Mouse (Mus musculus) limb, embryonic 15.5 days (tissue): Measurements from ENCODE around the gene Map3k12. TPM values are rescaled to one million over a fixed set of nuclear protein-coding genes. Genes with fewer than 3 reads are reported as not detected.

Source experiments
- ATAC-seq: fragments of 200-750 bp; cut with Nextera tagmentation; 2 replicates; pipeline ENCODE4 v1.8.0; 2017; ENCODE audit warnings: low read depth, moderate TSS enrichment; ENCODE audit not compliant: insufficient number of reproducible peaks, low FRiP score, low TSS enrichment
- H3K27ac ChIP-seq: fragments of 300-500 bp; sonication (generic); 2 replicates; pipeline ENCODE4 v1.5.1; 2015; ENCODE audit warnings: moderate library complexity, mild to moderate bottlenecking, inconsistent platforms
- H3K27me3 ChIP-seq: fragments of 300-500 bp; sonication (generic); 2 replicates; pipeline ENCODE4 v1.6.1; 2015; ENCODE audit warnings: inconsistent platforms
- H3K36me3 ChIP-seq: fragments of 300-500 bp; sonication (generic); 2 replicates; pipeline ENCODE4 v1.6.1; 2015; ENCODE audit warnings: inconsistent platforms
- H3K4me1 ChIP-seq: fragments of 300-500 bp; sonication (generic); 2 replicates; pipeline ENCODE4 v1.6.1; 2015; ENCODE audit warnings: inconsistent platforms
- H3K4me2 ChIP-seq: fragments of 300-500 bp; sonication (generic); 2 replicates; pipeline ENCODE4 v1.6.1; 2015; ENCODE audit warnings: mild to moderate bottlenecking, inconsistent platforms
- H3K4me3 ChIP-seq: fragments of 300-500 bp; sonication (generic); 2 replicates; pipeline ENCODE4 v1.5.1; 2015; ENCODE audit warnings: mild to moderate bottlenecking, inconsistent platforms
- H3K9ac ChIP-seq: fragments of 300-500 bp; sonication (generic); 2 replicates; pipeline ENCODE4 v1.6.1; 2015; ENCODE audit warnings: inconsistent platforms
- H3K9me3 ChIP-seq: fragments of 300-500 bp; sonication (generic); 2 replicates; pipeline ENCODE4 v1.6.1; 2016; ENCODE audit warnings: inconsistent platforms
- WGBS: fragments of 180-500 bp; shearing (Covaris S2); methylation state at CpG from one replicate; pipeline ENCODE4 v1.1.7; 2015; 5-methylcytosine and 5-hydroxymethylcytosine counted together
- polyA plus RNA-seq: library from polyadenylated mRNA; unstranded; fragments of >200 nt; fragmentation: Nextera tagmentation; extraction: Ambion mirVana; gene quantifications from 2 replicates; pipeline ENCODE4 v1.2.1, GENCODE M21; 2015

Map3k12 gene
- polyA plus RNA-seq, 1 experiment from 2014 or later = 17.9 TPM

DNA sequence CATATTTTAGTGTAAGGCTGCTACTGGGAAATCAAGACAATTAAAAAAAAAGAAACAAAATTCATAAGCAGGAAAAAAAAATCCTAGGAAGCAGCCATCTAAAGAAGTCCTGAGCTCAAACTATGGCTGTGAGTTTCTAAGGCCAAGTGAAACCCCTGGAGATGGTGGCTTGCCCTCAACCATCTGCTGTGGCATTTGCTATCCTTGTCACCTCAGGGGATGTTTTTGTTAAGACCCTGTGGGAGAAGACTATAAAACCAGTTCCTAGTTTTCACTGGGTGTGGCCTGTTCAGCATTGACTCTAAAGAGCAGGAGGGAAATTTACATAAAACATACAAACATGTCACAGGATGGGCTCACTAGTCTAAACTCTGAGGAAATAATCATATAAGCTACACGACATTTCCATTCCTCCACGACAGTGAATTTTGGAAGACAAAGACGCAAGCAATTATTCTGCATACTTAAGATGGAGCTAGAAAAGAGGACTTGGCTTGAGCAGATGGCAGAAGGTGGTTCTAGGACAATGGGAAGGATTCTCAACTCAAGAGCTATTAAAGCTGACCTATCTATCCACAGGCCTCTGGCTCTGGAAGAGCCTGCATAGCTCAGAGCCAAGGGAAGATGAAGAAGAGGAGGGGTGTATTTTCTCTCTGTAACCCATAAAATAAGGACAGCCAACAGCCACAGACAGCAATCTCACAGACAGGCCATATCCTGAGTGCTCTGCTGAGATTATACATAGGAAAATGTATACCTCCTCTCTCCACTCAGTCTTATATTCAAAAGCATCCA is 15.4 kb upstream of the Map3k12 start:
- Histone ChIP-seq H3K4me1 (no peaks in the 10 kb centered on the region), H3K4me2 (no peak overlapping the region), H3K27me3 (no peaks in the 10 kb centered on the region), H3K9me3 (no peaks in the 10 kb centered on the region), H3K36me3 (peaks cover 84% of the 10 kb centered on the region), H3K27ac (no peak overlapping the region), H3K4me3 (no peak overlapping the region), H3K9ac (no peak overlapping the region)
- no peak for ATAC-seq
- WGBS = 96% methylated on average over 3 of the region's 3 CpGs

DNA sequence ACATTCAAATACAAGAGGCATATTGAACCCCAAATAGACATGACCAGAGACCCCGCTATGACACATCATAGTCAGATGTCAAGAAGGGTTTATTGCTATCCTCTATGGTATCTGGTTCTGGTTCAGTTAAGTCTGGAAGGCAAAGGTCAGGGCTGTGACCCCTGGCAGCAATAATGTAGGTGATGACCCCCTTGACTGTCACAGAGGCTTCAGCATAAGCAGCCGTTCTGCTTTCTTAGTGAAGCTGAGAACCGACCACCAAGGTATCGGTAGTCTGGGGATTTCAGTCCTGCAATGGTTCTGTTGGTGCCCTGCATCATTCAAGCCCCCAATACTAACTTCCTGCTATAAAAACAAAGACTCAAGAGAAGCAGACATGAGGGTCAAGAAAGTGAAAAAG is 14.7 kb upstream of the Map3k12 start:
- no peak for ATAC-seq
- WGBS = 74% methylated on average over 4 of the region's 4 CpGs
- H3K27ac ChIP-seq = no peak overlapping the region

DNA sequence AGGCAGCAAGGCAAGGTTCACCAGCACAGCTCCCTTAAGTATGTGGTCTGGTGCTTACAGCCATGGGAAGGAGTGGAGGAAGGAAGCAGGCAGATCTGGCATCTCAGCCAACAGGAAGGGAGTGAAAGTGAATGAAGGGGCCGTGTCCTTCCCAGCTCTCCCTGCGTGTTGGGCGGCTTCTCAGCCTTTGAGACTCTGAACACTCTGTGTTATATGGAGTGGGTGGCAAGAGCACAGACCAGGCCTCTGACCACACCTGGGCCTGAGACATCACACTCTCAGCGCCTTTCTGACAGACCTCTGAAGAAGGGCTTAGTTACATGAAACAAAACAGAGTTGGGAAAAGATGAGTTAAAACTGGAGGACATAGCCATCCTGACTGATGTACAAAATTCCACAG is 13.7 kb upstream of the Map3k12 start:
- no peaks in the 10 kb centered on the region for H3K4me1 ChIP-seq
- H3K27ac ChIP-seq = no peak overlapping the region
- ATAC-seq = no peak
- no peak overlapping the region for H3K4me3 ChIP-seq
- H3K9me3 ChIP-seq = no peaks in the 10 kb centered on the region
- no peak overlapping the region for H3K9ac ChIP-seq
- peaks cover 78% of the 10 kb centered on the region for H3K36me3 ChIP-seq
- H3K27me3 ChIP-seq = no peaks in the 10 kb centered on the region
- H3K4me2 ChIP-seq = no peak overlapping the region
- WGBS = 64% methylated on average over 4 of the region's 4 CpGs

More for the DNA sequence above, 14.7 kb upstream of the Map3k12 start:
- Histone ChIP-seq H3K4me2 (no peak overlapping the region), H3K9me3 (no peaks in the 10 kb centered on the region), H3K36me3 (peaks cover 82% of the 10 kb centered on the region), H3K4me1 (no peaks in the 10 kb centered on the region), H3K9ac (no peak overlapping the region), H3K27me3 (no peaks in the 10 kb centered on the region), H3K4me3 (no peak overlapping the region)

DNA sequence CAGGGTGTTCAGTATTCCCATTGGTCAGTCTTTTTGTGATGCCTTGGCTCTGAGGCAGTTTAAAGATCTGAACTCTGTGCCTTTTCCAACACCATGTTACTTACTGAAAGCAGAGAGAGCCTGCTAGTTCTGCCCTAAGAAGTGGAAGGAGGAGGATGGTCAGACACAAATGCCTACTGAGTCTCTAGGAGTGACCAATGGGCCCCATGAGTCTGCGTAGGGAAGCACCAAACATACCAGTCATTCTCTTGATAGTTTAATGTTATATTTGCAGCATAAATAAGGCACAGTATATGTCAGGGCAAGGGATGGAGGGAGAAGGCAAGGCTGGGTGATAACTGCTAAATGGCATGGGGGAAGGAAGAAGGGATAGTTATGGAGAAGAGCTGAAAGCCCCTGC is 11.5 kb upstream of the Map3k12 start:
- ATAC-seq = no peak
- whole genome bisulfite sequencing = 95% methylated on average over 1 of the region's 1 CpGs
- Histone ChIP-seq H3K36me3 (peaks cover 78% of the 10 kb centered on the region), H3K4me1 (peaks cover 4% of the 10 kb centered on the region; the same call in 1 of the 2 replicates), H3K9me3 (no peaks in the 10 kb centered on the region), H3K4me3 (no peak overlapping the region), H3K27me3 (no peaks in the 10 kb centered on the region), H3K4me2 (no peak overlapping the region), H3K9ac (no peak overlapping the region), H3K27ac (no peak overlapping the region)

DNA sequence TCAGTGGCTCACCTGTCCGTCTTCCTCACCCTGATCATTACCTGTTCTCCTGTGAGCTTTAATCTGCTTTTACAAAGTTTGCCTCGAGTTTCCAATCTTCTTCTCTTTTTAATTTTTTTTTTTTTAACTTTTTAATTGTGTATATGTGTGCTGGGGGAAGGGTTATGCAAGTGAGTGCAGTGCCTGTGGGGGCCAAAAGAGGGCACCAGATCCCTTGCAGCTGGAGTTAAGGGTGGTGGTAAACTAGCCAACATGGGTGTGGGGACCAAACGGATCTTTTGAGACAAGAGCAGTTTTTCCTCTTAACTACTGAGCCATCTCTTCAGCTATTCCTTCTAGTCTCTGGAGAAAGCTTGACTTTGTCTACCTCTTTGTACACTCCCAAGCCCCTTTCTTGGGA is 11.1 kb upstream of the Map3k12 start:
- Histone ChIP-seq H3K4me1 (peaks cover 4% of the 10 kb centered on the region; the same call in 1 of the 2 replicates), H3K27me3 (no peaks in the 10 kb centered on the region), H3K4me3 (no peak overlapping the region), H3K27ac (no peak overlapping the region), H3K36me3 (peaks cover 75% of the 10 kb centered on the region), H3K4me2 (no peak overlapping the region), H3K9ac (no peak overlapping the region), H3K9me3 (no peaks in the 10 kb centered on the region)
- WGBS = 64% methylated on average over 3 of the region's 3 CpGs
- ATAC-seq = no peak

DNA sequence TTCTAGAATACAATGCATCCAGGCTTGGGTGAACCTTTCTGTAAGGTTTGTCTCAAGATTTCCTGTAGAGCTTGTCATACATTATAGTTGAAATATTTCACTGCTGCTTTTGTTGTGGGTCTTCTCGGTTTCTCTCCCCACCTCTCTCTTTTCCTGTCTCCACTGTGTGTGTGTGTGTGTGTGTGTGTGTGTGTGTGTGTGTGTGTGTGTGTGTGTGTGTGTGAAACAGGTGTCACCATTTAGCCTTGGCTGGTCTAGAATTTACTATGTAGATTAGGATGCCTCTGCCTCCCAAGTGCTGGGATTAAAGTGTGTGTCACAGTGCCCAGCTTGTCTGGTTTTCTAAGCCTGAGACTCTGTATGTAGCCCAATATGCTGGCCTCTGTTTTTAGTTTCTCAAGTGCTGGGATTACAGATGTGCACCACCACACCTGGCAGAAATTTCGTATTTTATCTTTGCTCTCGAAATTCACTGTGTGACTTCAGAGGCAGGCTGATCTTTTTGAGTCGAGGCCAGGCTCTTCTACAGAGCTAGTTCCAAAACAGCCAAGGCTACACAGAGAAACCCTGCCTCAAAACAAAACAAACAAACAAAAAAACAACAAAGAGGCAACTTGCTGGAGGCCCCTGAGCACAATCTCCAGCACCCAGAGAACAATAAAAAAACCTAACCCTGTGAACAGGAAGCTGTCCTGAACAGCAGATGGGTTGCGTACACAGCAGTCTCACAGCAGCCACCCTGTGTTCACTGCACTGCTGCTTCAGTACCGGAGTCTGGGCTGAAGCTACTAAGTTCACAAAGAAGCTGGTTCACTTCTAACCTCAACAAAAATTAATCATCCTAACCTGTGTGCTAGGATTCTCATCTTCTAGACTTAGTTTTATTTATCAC is 9.5 kb upstream of the Map3k12 start:
- Histone ChIP-seq H3K27ac (no peak overlapping the region), H3K4me2 (no peak overlapping the region), H3K36me3 (peaks cover 75% of the 10 kb centered on the region), H3K4me3 (no peak overlapping the region), H3K9me3 (no peaks in the 10 kb centered on the region), H3K27me3 (no peaks in the 10 kb centered on the region), H3K9ac (no peak overlapping the region), H3K4me1 (peaks cover 4% of the 10 kb centered on the region; the same call in 1 of the 2 replicates)
- WGBS = 81% methylated on average over 6 of the region's 6 CpGs
- ATAC-seq = no peak

DNA sequence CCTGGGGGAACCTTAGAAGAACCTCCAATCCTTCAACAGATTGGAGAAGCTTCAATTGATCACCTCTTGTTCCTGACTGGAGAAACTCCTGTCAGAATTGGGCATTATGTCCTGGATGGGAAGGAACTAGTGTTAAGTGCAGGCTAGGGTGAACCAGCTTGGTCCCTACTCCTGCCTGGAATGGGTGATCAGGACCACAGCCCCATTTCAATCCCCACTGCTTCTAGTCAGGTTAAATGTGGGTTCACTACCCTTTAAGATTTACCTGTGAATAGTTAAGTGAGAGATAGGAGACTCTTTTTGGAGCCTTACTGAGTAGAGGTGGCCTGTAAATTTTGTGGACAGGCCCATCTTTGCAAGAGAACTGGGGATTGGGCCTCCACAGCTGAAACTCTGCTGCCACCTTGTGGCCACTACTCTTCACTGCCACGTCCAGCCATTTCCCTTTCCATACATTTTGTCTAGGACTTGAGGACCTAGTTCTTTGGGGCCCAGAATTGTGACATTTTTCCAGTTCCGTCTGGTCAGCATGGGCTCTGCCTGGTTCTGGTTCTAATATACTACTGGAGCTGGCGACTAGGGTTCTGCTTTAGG is 8.1 kb upstream of the Map3k12 start, which contains the start of gene Npff:
TSS of gene Npff (minus strand) at position 51 of the 594 bp plus-strand sequence.
- H3K9ac ChIP-seq = no peak within 1 kb of the TSS
- H3K4me2 ChIP-seq = no peak within 1 kb of the TSS
- H3K9me3 ChIP-seq = no peaks in the 10 kb centered on the region
- no peak within 1 kb of the TSS for H3K4me3 ChIP-seq
- H3K27me3 ChIP-seq = no peaks in the 10 kb centered on the region
- peaks cover 13% of the 10 kb centered on the region for H3K4me1 ChIP-seq
- no peak within 1 kb of the TSS for H3K27ac ChIP-seq
- ATAC-seq = no peak
- peaks cover 77% of the 10 kb centered on the region for H3K36me3 ChIP-seq
- 3% methylated on average over 3 of the region's 3 CpGs for WGBS

DNA sequence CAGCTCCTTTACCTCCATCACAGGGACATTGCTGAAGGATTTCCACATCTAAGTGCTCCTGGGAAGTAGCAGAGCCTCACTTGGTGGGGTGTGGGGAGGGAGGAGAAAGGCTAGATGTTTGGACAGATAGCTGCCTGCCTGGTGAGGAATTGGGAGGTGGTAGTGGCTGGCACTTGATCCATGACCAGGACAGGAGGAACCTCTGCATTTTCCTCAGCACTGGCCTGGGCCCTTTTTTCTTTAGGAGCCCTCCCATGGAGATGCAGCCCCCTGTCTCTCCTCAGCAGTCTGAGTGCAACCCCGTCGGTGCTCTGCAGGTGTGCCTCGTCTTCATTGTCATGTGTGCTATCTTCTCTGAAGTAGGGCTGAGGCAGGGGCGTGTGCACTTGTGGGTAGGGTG is 4.6 kb upstream of the Map3k12 start:
- Histone ChIP-seq H3K27ac (no peak overlapping the region), H3K36me3 (peaks cover 48% of the 10 kb centered on the region), H3K4me2 (no peak overlapping the region), H3K9me3 (no peaks in the 10 kb centered on the region), H3K27me3 (no peaks in the 10 kb centered on the region), H3K9ac (no peak overlapping the region), H3K4me1 (peaks cover 25% of the 10 kb centered on the region), H3K4me3 (no peak overlapping the region)
- ATAC-seq = no peak
- 86% methylated on average over 4 of the region's 4 CpGs for WGBS

DNA sequence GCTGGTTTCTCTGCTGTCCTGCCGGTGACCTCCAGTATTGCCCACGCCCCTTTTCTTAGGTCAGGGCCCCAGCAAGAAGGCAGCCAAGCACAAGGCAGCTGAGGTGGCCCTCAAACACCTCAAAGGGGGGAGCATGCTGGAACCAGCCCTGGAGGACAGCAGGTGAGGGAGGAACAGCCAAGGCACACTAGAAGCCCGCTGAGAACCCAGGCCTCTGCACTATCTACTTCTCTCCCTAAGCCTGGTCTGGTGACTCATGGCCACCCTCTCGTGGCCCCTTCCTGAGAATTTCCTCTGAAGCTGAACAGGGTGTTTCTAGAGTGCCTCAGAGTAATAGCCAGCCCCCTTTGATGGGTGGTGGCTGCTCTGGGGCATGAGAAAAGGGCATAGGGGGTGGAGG is 3.6 kb upstream of the Map3k12 start:
- no peak for ATAC-seq
- Histone ChIP-seq H3K27me3 (no peaks in the 10 kb centered on the region), H3K9me3 (no peaks in the 10 kb centered on the region), H3K36me3 (peaks cover 44% of the 10 kb centered on the region), H3K4me1 (peaks cover 36% of the 10 kb centered on the region), H3K9ac (0 out of 2 replicates have a peak overlapping the region, but pooled peaks have one; percentile 14), H3K27ac (no peak overlapping the region), H3K4me2 (no peak overlapping the region), H3K4me3 (no peak overlapping the region)
- 71% methylated on average over 4 of the region's 4 CpGs for WGBS

DNA sequence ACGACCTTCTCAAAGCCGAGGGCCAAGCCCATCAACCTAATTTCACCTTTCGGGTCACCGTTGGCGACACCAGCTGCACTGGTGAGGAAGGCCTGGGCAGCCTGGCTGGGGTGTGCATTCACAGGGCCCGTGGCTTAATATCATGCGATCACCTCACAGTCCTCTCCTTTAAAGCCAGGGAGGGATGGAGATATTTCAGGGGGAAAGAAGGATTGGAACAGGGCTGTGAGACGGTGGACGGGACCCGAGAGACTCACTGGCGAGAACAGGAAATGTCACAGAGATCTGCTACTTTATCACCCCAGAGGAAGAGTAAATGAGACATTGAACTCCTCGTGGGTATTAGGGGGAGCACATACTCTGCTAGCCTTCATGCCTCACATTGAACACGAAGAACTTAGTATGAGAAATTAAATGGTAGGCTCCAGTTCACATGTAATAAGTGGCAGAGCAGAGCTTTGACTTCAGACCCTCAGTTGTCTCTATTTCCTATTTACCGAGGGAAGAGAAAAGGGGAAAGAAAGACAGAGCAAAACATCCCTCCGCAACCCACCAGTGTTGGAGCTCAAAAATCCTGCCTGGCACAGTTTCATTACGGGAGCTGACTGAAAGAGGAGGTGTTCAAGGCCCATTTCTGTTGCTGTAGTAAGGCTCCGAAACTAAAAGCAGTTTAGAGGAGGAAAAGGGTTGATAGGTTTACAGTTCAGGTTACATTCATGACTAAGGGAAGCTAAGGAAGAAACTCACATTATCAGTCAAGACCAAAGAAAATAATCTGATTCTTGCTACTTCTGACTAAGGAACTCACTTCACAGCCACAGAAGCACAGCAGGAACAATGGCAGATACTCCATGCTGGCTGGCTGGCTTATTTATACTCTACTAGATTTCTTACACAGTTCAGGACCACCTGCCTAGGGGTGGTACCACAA is 2.6 kb upstream of the Map3k12 start:
- H3K27ac ChIP-seq = peak overlapping the region; percentile 100
- H3K36me3 ChIP-seq = peaks cover 42% of the 10 kb centered on the region
- peak overlapping the region; percentile 72 for H3K4me2 ChIP-seq
- H3K27me3 ChIP-seq = no peaks in the 10 kb centered on the region
- H3K9me3 ChIP-seq = no peaks in the 10 kb centered on the region
- H3K9ac ChIP-seq = peak overlapping the region; percentile 90
- ATAC-seq = no peak
- peak overlapping the region; percentile 72 for H3K4me3 ChIP-seq
- peaks cover 38% of the 10 kb centered on the region for H3K4me1 ChIP-seq
- WGBS = 58% methylated on average over 17 of the region's 17 CpGs

DNA sequence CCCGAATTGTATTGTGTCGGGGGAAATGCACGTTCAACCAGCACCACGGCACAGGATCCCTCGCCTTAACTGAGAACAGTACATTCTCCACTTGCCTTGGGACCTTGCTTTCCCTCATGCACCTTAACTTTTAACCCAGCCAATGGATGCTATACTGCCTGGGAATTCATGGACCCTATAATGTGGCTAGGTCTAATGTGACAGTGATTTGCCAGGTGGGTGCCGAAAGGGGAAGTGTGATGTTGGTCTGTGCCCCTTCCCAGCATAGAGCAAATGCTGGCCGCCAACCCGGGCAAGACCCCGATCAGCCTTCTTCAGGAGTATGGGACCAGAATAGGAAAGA is 2.0 kb upstream of the Map3k12 start:
- Histone ChIP-seq H3K27ac (peak overlapping the region; percentile 100), H3K4me1 (peaks cover 35% of the 10 kb centered on the region), H3K36me3 (peaks cover 35% of the 10 kb centered on the region), H3K9me3 (no peaks in the 10 kb centered on the region), H3K9ac (peak overlapping the region; percentile 90), H3K27me3 (no peaks in the 10 kb centered on the region), H3K4me2 (peak overlapping the region; percentile 72), H3K4me3 (peak overlapping the region; percentile 72)
- no peak for ATAC-seq
- WGBS = 10% methylated on average over 9 of the region's 9 CpGs
